Mouse (Mus musculus) liver, embryonic 14.5 days (tissue): ENCODE measurements around the gene Cd209f.
"Not testable (repeated sequence)": the region's sequence is repeated elsewhere in the genome, so short reads cannot be mapped to it uniquely, and the experiment has no call there.

Source experiments
- CTCF ChIP-seq: IDR thresholded peaks from 2 replicates; pipeline ENCODE4 v1.5.1; 2016; ENCODE audit warnings: antibody characterized with exemption, low read depth, control low read depth
- EP300 ChIP-seq: IDR thresholded peaks from 2 replicates; pipeline ENCODE4 v1.6.1; 2016; ENCODE audit warnings: antibody characterized with exemption, low read depth

DNA sequence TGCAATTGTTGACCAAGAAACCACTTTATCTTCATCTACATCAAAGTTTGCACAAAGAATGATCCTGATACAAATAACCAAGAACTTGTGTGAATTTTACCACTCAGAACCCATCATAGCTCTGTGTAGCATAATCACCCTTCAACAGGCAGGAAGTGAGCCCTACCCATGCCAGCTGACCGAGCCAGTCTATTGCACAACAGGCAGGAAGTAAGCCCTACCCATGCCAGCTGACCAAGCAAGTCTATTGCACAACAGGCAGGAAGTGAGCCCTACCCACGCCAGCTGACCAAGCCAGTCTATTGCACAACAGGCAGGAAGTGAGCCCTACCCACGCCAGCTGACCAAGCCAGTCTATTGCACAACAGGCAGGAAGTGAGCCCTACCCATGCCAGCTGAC is 17.1 kb downstream of the Cd209f start:
- not testable (repeated sequence) for TF ChIP-seq EP300, CTCF
